Mouse (Mus musculus): ENCODE measurements at regions not wholly inside any gene's neighbourhood (a gene's known extent, or its start where the extent isn't known, plus 50 kb on each side); places are given as distances from the start of the nearest gene placed in this dataset.

DNA sequence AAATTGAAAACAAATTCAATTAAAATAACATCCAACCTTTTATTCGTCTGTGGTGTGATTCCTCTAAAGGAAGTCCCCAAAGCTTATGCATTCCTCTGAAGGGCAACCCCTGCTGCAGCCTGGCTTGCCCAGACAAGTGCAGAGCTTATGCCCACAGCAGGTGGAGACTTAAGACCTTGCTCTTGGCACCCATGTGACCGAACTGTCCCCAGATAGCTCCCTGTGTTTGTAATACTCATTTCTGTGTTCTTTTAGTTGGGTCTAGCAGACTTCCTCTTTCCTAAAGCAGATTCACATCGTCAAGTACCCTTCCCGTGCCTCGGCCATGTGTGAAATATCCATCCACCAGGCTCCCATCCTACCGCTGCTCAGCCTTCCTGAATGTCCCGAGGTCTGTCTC, 723.1 kb upstream of the 4930452B06Rik start:
- intact Hi-C loops (cut with DNase I), result no loop called here

Data from adrenal gland (tissue).